Mouse (Mus musculus) megakaryocyte, embryonic 14.5 days (primary cell): ENCODE measurements around the gene Dusp8. TPM values are rescaled to one million over a fixed set of nuclear protein-coding genes. Genes with fewer than 3 reads are reported as not detected.
"Not testable (repeated sequence)": the region's sequence is repeated elsewhere in the genome, so short reads cannot be mapped to it uniquely, and the experiment has no call there.

Experiments used
- H3K27me3 ChIP-seq: replicated peaks from 2 replicates; pipeline ENCODE3; 2012; ENCODE audit warnings: inconsistent platforms
- H3K36me3 ChIP-seq: replicated peaks from 2 replicates; pipeline ENCODE3; 2012; ENCODE audit warnings: low read length, inconsistent platforms, mixed read lengths
- H3K4me1 ChIP-seq: 2 replicates; pipeline ENCODE4 v1.6.1; 2012; ENCODE audit warnings: inconsistent platforms
- H3K4me3 ChIP-seq: replicated peaks from 2 replicates; pipeline ENCODE3; 2012; ENCODE audit warnings: moderate library complexity, mild to moderate bottlenecking, inconsistent platforms
- H3K9me3 ChIP-seq: 2 replicates; pipeline ENCODE4 v1.6.1; 2012; ENCODE audit warnings: inconsistent platforms
- FLI1 ChIP-seq: IDR thresholded peaks from 2 replicates; pipeline ENCODE4 v1.6.1; 2012; ENCODE audit warnings: low read length, inconsistent platforms, mixed read lengths
- GATA1 ChIP-seq: IDR thresholded peaks from 3 replicates; pipeline ENCODE4 v1.6.1; 2012; ENCODE audit warnings: mixed read lengths, low read length, inconsistent platforms, borderline replicate concordance
- polyA plus RNA-seq: library from polyadenylated mRNA; stranded (reverse); fragments of >175 nt; gene quantifications from 2 replicates; pipeline ENCODE4 v1.2.3, GENCODE M21; 2012; ENCODE audit warnings: low replicate concordance; ENCODE audit not compliant: insufficient read depth

The Dusp8 gene
- polyA plus RNA-seq: 0.07 and 3.6 TPM in 2 replicates

- peaks cover 94% of the 10 kb centered on the region for H3K27me3 ChIP-seq
- TF ChIP-seq GATA1: no peak
- no peak for TF ChIP-seq FLI1
Observed at GRCm38 (mm10) chr7:142095183-142095931, at the start of gene Dusp8. TSS of gene Dusp8 (minus strand) at chr7:142095843.

GRCm38 (mm10) chr7:142144507-142144906, 48.9 kb upstream of the Dusp8 start, which contains the start of gene Gm45337:
TSS of gene Gm45337 (minus strand) at chr7:142144607.
- peaks cover 15% of the 10 kb centered on the region for H3K9me3 ChIP-seq
- H3K4me1 ChIP-seq: peaks cover 11% of the 10 kb centered on the region
- H3K4me3 ChIP-seq: no peak within 1 kb of the TSS
- H3K27me3 ChIP-seq: peaks cover 42% of the 10 kb centered on the region
- no peak for TF ChIP-seq FLI1
- TF ChIP-seq GATA1: no peak
- H3K36me3 ChIP-seq: no peaks in the 10 kb centered on the region

More at GRCm38 (mm10) chr7:142095183-142095931, at the start of gene Dusp8:
- no peaks in the 10 kb centered on the region for H3K9me3 ChIP-seq
- no peaks in the 10 kb centered on the region for H3K36me3 ChIP-seq
- H3K4me3 ChIP-seq: peak within 1 kb of the TSS; percentile 91
- peaks cover 30% of the 10 kb centered on the region for H3K4me1 ChIP-seq

- Histone ChIP-seq H3K27me3 (peaks cover 38% of the 10 kb centered on the region), H3K9me3 (peaks cover 11% of the 10 kb centered on the region), H3K4me1 (peaks cover 11% of the 10 kb centered on the region)
- H3K36me3 ChIP-seq, H3K4me3 ChIP-seq: not testable (repeated sequence)
Observed at GRCm38 (mm10) chr7:142143506-142144010, 47.9 kb upstream of the Dusp8 start.

- Histone ChIP-seq H3K9me3 (peaks cover 11% of the 10 kb centered on the region), H3K36me3 (no peaks in the 10 kb centered on the region), H3K4me3 (no peak overlapping the region), H3K27me3 (peaks cover 36% of the 10 kb centered on the region), H3K4me1 (peaks cover 11% of the 10 kb centered on the region)
- TF ChIP-seq GATA1 (no peak), FLI1 (no peak)
Observed at GRCm38 (mm10) chr7:142140696-142141095, 45.1 kb upstream of the Dusp8 start.

GRCm38 (mm10) chr7:142135934-142136333, 40.3 kb upstream of the Dusp8 start, which contains the start of gene Gm39115:
TSS of gene Gm39115 (minus strand) at chr7:142136034.
- H3K4me3 ChIP-seq: not testable (repeated sequence)

GRCm38 (mm10) chr7:142134206-142134995, 38.8 kb upstream of the Dusp8 start:
- H3K27me3 ChIP-seq: peaks cover 44% of the 10 kb centered on the region
- TF ChIP-seq GATA1 (no peak), FLI1 (no peak)
- H3K4me1 ChIP-seq: no peaks in the 10 kb centered on the region
- no peak overlapping the region for H3K4me3 ChIP-seq
- H3K9me3 ChIP-seq: no peaks in the 10 kb centered on the region
- H3K36me3 ChIP-seq: no peaks in the 10 kb centered on the region

More at GRCm38 (mm10) chr7:142135934-142136333, 40.3 kb upstream of the Dusp8 start, which contains the start of gene Gm39115:
- H3K36me3 ChIP-seq, H3K9me3 ChIP-seq, H3K4me1 ChIP-seq: not testable (repeated sequence)
- peaks cover 34% of the 10 kb centered on the region for H3K27me3 ChIP-seq

- no peak for TF ChIP-seq GATA1
- Histone ChIP-seq H3K4me3 (no peak overlapping the region), H3K9me3 (no peaks in the 10 kb centered on the region), H3K27me3 (peaks cover 67% of the 10 kb centered on the region), H3K36me3 (no peaks in the 10 kb centered on the region), H3K4me1 (no peaks in the 10 kb centered on the region)
Observed at GRCm38 (mm10) chr7:142128843-142129242, 33.2 kb upstream of the Dusp8 start.

- H3K4me3 ChIP-seq, H3K4me1 ChIP-seq, H3K9me3 ChIP-seq, H3K36me3 ChIP-seq: not testable (repeated sequence)
- H3K27me3 ChIP-seq: peaks cover 69% of the 10 kb centered on the region
Observed at GRCm38 (mm10) chr7:142120629-142121028, 25.0 kb upstream of the Dusp8 start, which contains the start of gene Gm45618. TSS of gene Gm45618 (minus strand) at chr7:142120729.

- peaks cover 66% of the 10 kb centered on the region for H3K27me3 ChIP-seq
- no peaks in the 10 kb centered on the region for H3K4me1 ChIP-seq
- H3K9me3 ChIP-seq: no peaks in the 10 kb centered on the region
- no peak overlapping the region for H3K4me3 ChIP-seq
- TF ChIP-seq FLI1: no peak
- no peak for TF ChIP-seq GATA1
- H3K36me3 ChIP-seq: no peaks in the 10 kb centered on the region
Observed at GRCm38 (mm10) chr7:142119632-142120031, 24.0 kb upstream of the Dusp8 start.

GRCm38 (mm10) chr7:142104747-142105146, 9.1 kb upstream of the Dusp8 start:
- Histone ChIP-seq H3K36me3 (no peaks in the 10 kb centered on the region), H3K9me3 (peaks cover 15% of the 10 kb centered on the region), H3K4me3 (no peak overlapping the region), H3K4me1 (peaks cover 35% of the 10 kb centered on the region), H3K27me3 (peaks cover 45% of the 10 kb centered on the region)
- TF ChIP-seq GATA1: no peak
- TF ChIP-seq FLI1: no peak
